Mouse (Mus musculus) myocyte (in vitro differentiated cells): ENCODE results near the gene Peg12. TPM values are rescaled to one million over a fixed set of nuclear protein-coding genes. Genes with fewer than 3 reads are reported as not detected.

Source experiments
- H3K27me3 ChIP-seq: one replicate; pipeline ENCODE4 v1.6.1; 2011; ENCODE audit not compliant: control insufficient read depth, insufficient read depth, insufficient read length
- H3K36me3 ChIP-seq: one replicate; pipeline ENCODE4 v1.6.1; 2011; ENCODE audit not compliant: control insufficient read depth, insufficient read depth
- H3K4me2 ChIP-seq: one replicate; pipeline ENCODE4 v1.6.1; 2011; ENCODE audit warnings: low read depth, control low read depth
- H3K4me3 ChIP-seq: one replicate; pipeline ENCODE4 v1.5.1; 2011; ENCODE audit warnings: mild to moderate bottlenecking, control low read depth, moderate library complexity
- H3K79me2 ChIP-seq: one replicate; pipeline ENCODE4 v1.6.1; 2011; ENCODE audit not compliant: control insufficient read depth, insufficient read depth
- H3ac ChIP-seq: one replicate; pipeline ENCODE4 v1.6.1; 2011; ENCODE audit not compliant: control insufficient read depth, insufficient read length
- CEBPB ChIP-seq: IDR thresholded peaks from 2 replicates; pipeline ENCODE4 v1.6.1; 2011; ENCODE audit warnings: mild to moderate bottlenecking, moderate library complexity; ENCODE audit not compliant: poor library complexity, insufficient read depth, severe bottlenecking
- E2F4 ChIP-seq: IDR thresholded peaks from one replicate; pipeline ENCODE4 v1.6.1; 2011; ENCODE audit warnings: mild to moderate bottlenecking, control low read depth, moderate library complexity; ENCODE audit not compliant: insufficient read depth
- MAX ChIP-seq: IDR thresholded peaks from one replicate; pipeline ENCODE4 v1.6.1; 2011; ENCODE audit warnings: low read depth, mild to moderate bottlenecking, control low read depth
- MYOD1 ChIP-seq, 3 experiments: IDR thresholded peaks; one replicate each; pipeline ENCODE4 v1.6.1; 2011; ENCODE audit warnings: control low read depth in 2 of 3, low read depth in 2 of 3, mild to moderate bottlenecking in 2 of 3, moderate library complexity in 1 of 3; ENCODE audit not compliant: insufficient read length in 2 of 3, control insufficient read depth in 1 of 3
- MYOG ChIP-seq, 3 experiments: IDR thresholded peaks; one replicate each; pipeline ENCODE4 v1.6.1; 2011; ENCODE audit warnings: control low read depth in 2 of 3, low read depth in 2 of 3, mild to moderate bottlenecking in 2 of 3; ENCODE audit not compliant: insufficient read length in 2 of 3, control insufficient read depth in 1 of 3, insufficient read depth in 1 of 3
- POLR2A ChIP-seq: IDR thresholded peaks from one replicate; pipeline ENCODE4 v1.6.1; 2011; ENCODE audit warnings: low read depth, mild to moderate bottlenecking, control low read depth, moderate library complexity; ENCODE audit not compliant: insufficient read length
- POLR2AphosphoS2 ChIP-seq: IDR thresholded peaks from one replicate; pipeline ENCODE4 v1.6.1; 2011; ENCODE audit warnings: low read depth, control low read depth; ENCODE audit not compliant: insufficient read length
- REST ChIP-seq: IDR thresholded peaks from one replicate; pipeline ENCODE4 v1.6.1; 2011; ENCODE audit warnings: mild to moderate bottlenecking, control low read depth, moderate library complexity; ENCODE audit not compliant: insufficient read depth, insufficient read length
- SRF ChIP-seq: IDR thresholded peaks from one replicate; pipeline ENCODE4 v1.6.1; 2011; ENCODE audit warnings: low read depth; ENCODE audit not compliant: control insufficient read depth, insufficient read length
- TCF12 ChIP-seq: IDR thresholded peaks from one replicate; pipeline ENCODE4 v1.6.1; 2011; ENCODE audit warnings: mild to moderate bottlenecking, control low read depth; ENCODE audit not compliant: poor library complexity, insufficient read depth, severe bottlenecking
- TCF3 ChIP-seq: IDR thresholded peaks from one replicate; pipeline ENCODE4 v1.6.1; 2011; ENCODE audit warnings: low read depth, control low read depth; ENCODE audit not compliant: insufficient read length
- USF1 ChIP-seq: IDR thresholded peaks from one replicate; pipeline ENCODE4 v1.6.1; 2011; ENCODE audit warnings: low read depth, mild to moderate bottlenecking, control low read depth, moderate library complexity
- polyA plus RNA-seq: library from polyadenylated mRNA; unstranded; fragments of >200 nt; fragmentation: generic; extraction: Trizol; gene quantifications from one replicate; pipeline ENCODE4 v1.2.1, GENCODE M21; 2012; ENCODE audit warnings: missing spikeins

The Peg12 gene
- polyA plus RNA-seq, 1 experiment, result 1.5 TPM

DNA sequence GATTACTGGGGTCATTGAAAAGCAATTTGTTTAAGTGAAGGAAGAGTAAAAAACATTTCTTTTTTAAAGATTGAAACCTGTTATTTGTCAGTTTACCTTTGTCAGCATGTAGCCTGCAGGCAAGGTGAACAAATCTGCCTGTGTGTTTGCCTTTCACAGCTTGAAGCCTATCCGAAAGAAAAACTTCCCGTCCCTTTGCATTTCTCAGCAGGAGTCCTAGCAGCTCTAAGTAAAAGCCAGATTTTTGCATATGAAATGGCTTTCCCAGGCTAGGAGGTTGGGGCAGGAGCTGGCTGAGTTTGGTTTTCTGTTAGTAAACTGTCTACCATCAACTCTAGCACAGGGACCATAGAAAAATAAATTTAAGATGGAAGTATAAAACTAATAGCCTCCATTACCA, 12.0 kb downstream of the Peg12 start:
- H3ac ChIP-seq, result no peak overlapping the region
- no peaks in the 10 kb centered on the region for H3K27me3 ChIP-seq
- no peak overlapping the region for H3K4me3 ChIP-seq
- no peak overlapping the region for H3K4me2 ChIP-seq
- H3K36me3 ChIP-seq, result no peaks in the 10 kb centered on the region
- no peaks in the 10 kb centered on the region for H3K79me2 ChIP-seq
- TF ChIP-seq CEBPB (no peak), TCF12 (no peak), MYOD1 (IDR thresholded peaks at IDR 0.05; ENCODE audit: control insufficient read depth in 1 of 3, insufficient read length in 2 of 3, low read depth in 2 of 3) (no peak), USF1 (no peak), POLR2AphosphoS2 (no peak), MYOG (IDR thresholded peaks at IDR 0.05; ENCODE audit: control insufficient read depth in 1 of 3, insufficient read depth in 1 of 3, insufficient read length in 2 of 3, low read depth in 2 of 3) (no peak), REST (no peak), E2F4 (no peak), TCF3 (no peak), SRF (no peak), POLR2A (no peak), MAX (no peak)

GRCm38 (mm10) chr7:62445431-62446165, 18.7 kb downstream of the Peg12 start:
- H3ac ChIP-seq, result no peak overlapping the region
- no peak overlapping the region for H3K4me2 ChIP-seq
- no peaks in the 10 kb centered on the region for H3K27me3 ChIP-seq
- no peaks in the 10 kb centered on the region for H3K79me2 ChIP-seq
- TF ChIP-seq E2F4 (no peak), USF1 (no peak), CEBPB (no peak), SRF (no peak), POLR2A (no peak), MYOG (IDR thresholded peaks at IDR 0.05; ENCODE audit: control insufficient read depth in 1 of 3, insufficient read depth in 1 of 3, insufficient read length in 2 of 3, low read depth in 2 of 3) (no peak), TCF12 (no peak)
- no peak overlapping the region for H3K4me3 ChIP-seq
- no peaks in the 10 kb centered on the region for H3K36me3 ChIP-seq

- Histone ChIP-seq H3K4me3 (no peak overlapping the region), H3K27me3 (no peaks in the 10 kb centered on the region), H3K4me2 (no peak overlapping the region), H3ac (no peak overlapping the region), H3K79me2 (no peaks in the 10 kb centered on the region), H3K36me3 (no peaks in the 10 kb centered on the region)
- TF ChIP-seq REST, result no peak
- TF ChIP-seq TCF3, result no peak
- TF ChIP-seq MAX, result no peak
- no peak for TF ChIP-seq USF1
- no peak for TF ChIP-seq E2F4
- TF ChIP-seq POLR2AphosphoS2, result no peak
- no peak for TF ChIP-seq CEBPB
- no peak for TF ChIP-seq MYOG (IDR thresholded peaks at IDR 0.05; ENCODE audit: control insufficient read depth in 1 of 3, insufficient read depth in 1 of 3, insufficient read length in 2 of 3, low read depth in 2 of 3)
- TF ChIP-seq TCF12, result no peak
- TF ChIP-seq SRF, result no peak
Measured at GRCm38 (mm10) chr7:62436394-62436793, 27.9 kb downstream of the Peg12 start.

DNA sequence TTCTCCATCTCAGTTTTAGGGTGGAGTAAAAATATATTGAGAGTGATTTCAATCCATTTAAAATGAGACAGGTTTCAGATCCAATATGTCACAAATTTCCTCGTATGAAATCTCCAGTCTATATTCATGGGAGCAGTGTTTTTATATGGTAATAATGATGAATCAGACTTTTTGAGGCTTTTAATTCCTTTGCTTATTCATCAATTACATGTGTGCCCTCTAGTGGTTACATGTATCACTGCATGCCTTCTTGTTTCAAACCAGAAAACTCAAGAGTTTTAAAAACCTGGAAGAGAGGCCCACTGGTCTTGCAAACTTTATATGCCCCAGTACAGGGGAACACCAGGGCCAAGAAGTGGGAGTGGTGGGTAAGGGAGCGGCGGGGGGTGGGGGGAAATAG, 31.1 kb downstream of the Peg12 start:
- Histone ChIP-seq H3K79me2 (no peaks in the 10 kb centered on the region), H3ac (no peak overlapping the region)

More for the DNA sequence above, 31.1 kb downstream of the Peg12 start:
- Histone ChIP-seq H3K27me3 (no peaks in the 10 kb centered on the region), H3K4me3 (no peak overlapping the region), H3K36me3 (no peaks in the 10 kb centered on the region), H3K4me2 (no peak overlapping the region)
- TF ChIP-seq MYOD1 (IDR thresholded peaks at IDR 0.05; ENCODE audit: control insufficient read depth in 1 of 3, insufficient read length in 2 of 3, low read depth in 2 of 3), result no peak
- no peak for TF ChIP-seq MAX
- TF ChIP-seq TCF3, result no peak
- no peak for TF ChIP-seq REST
- no peak for TF ChIP-seq MYOG (IDR thresholded peaks at IDR 0.05; ENCODE audit: control insufficient read depth in 1 of 3, insufficient read depth in 1 of 3, insufficient read length in 2 of 3, low read depth in 2 of 3)
- no peak for TF ChIP-seq POLR2AphosphoS2
- no peak for TF ChIP-seq E2F4
- no peak for TF ChIP-seq TCF12
- TF ChIP-seq SRF, result no peak
- TF ChIP-seq USF1, result no peak
- no peak for TF ChIP-seq POLR2A
- TF ChIP-seq CEBPB, result no peak
